Mouse (Mus musculus): ENCODE data around the gene Bid. TPM values are rescaled to one million over a fixed set of nuclear protein-coding genes. Genes with fewer than 3 reads are reported as not detected.

The Bid gene
- polyA plus RNA-seq, 1 experiment from 2014 or later: 17.6 TPM

GRCm38 (mm10) chr6:120941084-120941481, 24.4 kb upstream of the Bid start:
- no peak overlapping the region for H3K27ac ChIP-seq (replicated peaks; ENCODE audit: low read depth, low read length)
- H3K4me2 ChIP-seq (ENCODE audit: low read depth, low read length): no peak overlapping the region
- WGBS: 85% methylated on average over 7 of the region's 7 CpGs
- no peaks in the 10 kb centered on the region for H3K9me3 ChIP-seq (replicated peaks; ENCODE audit: control insufficient read depth, low read length)
- H3K4me1 ChIP-seq (ENCODE audit: control insufficient read depth, insufficient read depth, low read length): no peaks in the 10 kb centered on the region
- no peak overlapping the region for H3K9ac ChIP-seq (replicated peaks; ENCODE audit: low read length)
- H3K27me3 ChIP-seq (ENCODE audit: control insufficient read depth, insufficient read depth, low read length): no peaks in the 10 kb centered on the region
- no peak overlapping the region for H3K4me3 ChIP-seq (ENCODE audit: low read depth, low read length)
- DNase-seq (ENCODE audit: low spot score) (no peak), ATAC-seq (replicated peaks; ENCODE audit: insufficient number of reproducible peaks, low FRiP score, low TSS enrichment, low read depth) (no peak)
- H3K36me3 ChIP-seq (replicated peaks; ENCODE audit: control insufficient read depth, insufficient read depth, low read depth, low read length): no peaks in the 10 kb centered on the region

GRCm38 (mm10) chr6:120940446-120941083, 23.9 kb upstream of the Bid start:
- ATAC-seq (replicated peaks; ENCODE audit: insufficient number of reproducible peaks, low FRiP score, low TSS enrichment, low read depth): no peak
- H3K4me3 ChIP-seq (ENCODE audit: low read depth, low read length): no peak overlapping the region

GRCm38 (mm10) chr6:120939783-120940182, 23.1 kb upstream of the Bid start:
- H3K36me3 ChIP-seq (replicated peaks; ENCODE audit: control insufficient read depth, insufficient read depth, low read depth, low read length): no peaks in the 10 kb centered on the region
- H3K4me1 ChIP-seq (ENCODE audit: control insufficient read depth, insufficient read depth, low read length): no peaks in the 10 kb centered on the region
- no peak overlapping the region for H3K27ac ChIP-seq (replicated peaks; ENCODE audit: low read depth, low read length)
- no peaks in the 10 kb centered on the region for H3K9me3 ChIP-seq (replicated peaks; ENCODE audit: control insufficient read depth, low read length)
- no peak for ATAC-seq (replicated peaks; ENCODE audit: insufficient number of reproducible peaks, low FRiP score, low TSS enrichment, low read depth)
- 76% methylated on average over 3 of the region's 3 CpGs for WGBS
- DNase-seq (ENCODE audit: low spot score): no peak
- H3K4me2 ChIP-seq (ENCODE audit: low read depth, low read length): no peak overlapping the region
- H3K27me3 ChIP-seq (ENCODE audit: control insufficient read depth, insufficient read depth, low read length): no peaks in the 10 kb centered on the region
- H3K4me3 ChIP-seq (ENCODE audit: low read depth, low read length): no peak overlapping the region
- no peak overlapping the region for H3K9ac ChIP-seq (replicated peaks; ENCODE audit: low read length)

More at GRCm38 (mm10) chr6:120940446-120941083, 23.9 kb upstream of the Bid start:
- H3K4me1 ChIP-seq (ENCODE audit: control insufficient read depth, insufficient read depth, low read length): no peaks in the 10 kb centered on the region
- H3K36me3 ChIP-seq (replicated peaks; ENCODE audit: control insufficient read depth, insufficient read depth, low read depth, low read length): no peaks in the 10 kb centered on the region
- no peak overlapping the region for H3K9ac ChIP-seq (replicated peaks; ENCODE audit: low read length)
- 85% methylated on average over 7 of the region's 7 CpGs for WGBS
- no peak for DNase-seq (ENCODE audit: low spot score)
- H3K9me3 ChIP-seq (replicated peaks; ENCODE audit: control insufficient read depth, low read length): no peaks in the 10 kb centered on the region
- H3K27ac ChIP-seq (replicated peaks; ENCODE audit: low read depth, low read length): no peak overlapping the region
- no peak overlapping the region for H3K4me2 ChIP-seq (ENCODE audit: low read depth, low read length)
- no peaks in the 10 kb centered on the region for H3K27me3 ChIP-seq (ENCODE audit: control insufficient read depth, insufficient read depth, low read length)

GRCm38 (mm10) chr6:120938763-120939450, 22.3 kb upstream of the Bid start:
- WGBS: 90% methylated on average over 12 of the region's 12 CpGs
- H3K27me3 ChIP-seq (ENCODE audit: control insufficient read depth, insufficient read depth, low read length): no peaks in the 10 kb centered on the region
- no peaks in the 10 kb centered on the region for H3K4me1 ChIP-seq (ENCODE audit: control insufficient read depth, insufficient read depth, low read length)
- DNase-seq (ENCODE audit: low spot score) (no peak), ATAC-seq (replicated peaks; ENCODE audit: insufficient number of reproducible peaks, low FRiP score, low TSS enrichment, low read depth) (no peak)
- no peak overlapping the region for H3K4me2 ChIP-seq (ENCODE audit: low read depth, low read length)
- H3K4me3 ChIP-seq (ENCODE audit: low read depth, low read length): no peak overlapping the region
- H3K9me3 ChIP-seq (replicated peaks; ENCODE audit: control insufficient read depth, low read length): no peaks in the 10 kb centered on the region
- no peak overlapping the region for H3K27ac ChIP-seq (replicated peaks; ENCODE audit: low read depth, low read length)
- no peaks in the 10 kb centered on the region for H3K36me3 ChIP-seq (replicated peaks; ENCODE audit: control insufficient read depth, insufficient read depth, low read depth, low read length)
- no peak overlapping the region for H3K9ac ChIP-seq (replicated peaks; ENCODE audit: low read length)

GRCm38 (mm10) chr6:120937999-120938608, 21.5 kb upstream of the Bid start:
- Histone ChIP-seq H3K27ac (replicated peaks; ENCODE audit: low read depth, low read length) (no peak overlapping the region), H3K9ac (replicated peaks; ENCODE audit: low read length) (no peak overlapping the region), H3K4me3 (ENCODE audit: low read depth, low read length) (no peak overlapping the region), H3K4me2 (ENCODE audit: low read depth, low read length) (no peak overlapping the region), H3K9me3 (replicated peaks; ENCODE audit: control insufficient read depth, low read length) (no peaks in the 10 kb centered on the region), H3K36me3 (replicated peaks; ENCODE audit: control insufficient read depth, insufficient read depth, low read depth, low read length) (no peaks in the 10 kb centered on the region), H3K27me3 (ENCODE audit: control insufficient read depth, insufficient read depth, low read length) (no peaks in the 10 kb centered on the region), H3K4me1 (ENCODE audit: control insufficient read depth, insufficient read depth, low read length) (no peaks in the 10 kb centered on the region)
- DNase-seq (ENCODE audit: low spot score): no peak
- ATAC-seq (replicated peaks; ENCODE audit: insufficient number of reproducible peaks, low FRiP score, low TSS enrichment, low read depth): no peak
- 80% methylated on average over 11 of the region's 11 CpGs for WGBS

- H3K27ac ChIP-seq (replicated peaks; ENCODE audit: low read depth, low read length): no peak overlapping the region
- DNase-seq (ENCODE audit: low spot score): no peak
- no peaks in the 10 kb centered on the region for H3K9me3 ChIP-seq (replicated peaks; ENCODE audit: control insufficient read depth, low read length)
- no peak overlapping the region for H3K4me2 ChIP-seq (ENCODE audit: low read depth, low read length)
- H3K4me3 ChIP-seq (ENCODE audit: low read depth, low read length): no peak overlapping the region
- WGBS: 84% methylated on average over 16 of the region's 16 CpGs
- H3K9ac ChIP-seq (replicated peaks; ENCODE audit: low read length): no peak overlapping the region
- H3K27me3 ChIP-seq (ENCODE audit: control insufficient read depth, insufficient read depth, low read length): no peaks in the 10 kb centered on the region
- H3K36me3 ChIP-seq (replicated peaks; ENCODE audit: control insufficient read depth, insufficient read depth, low read depth, low read length): no peaks in the 10 kb centered on the region; the same call in 1 of the 2 replicates
- H3K4me1 ChIP-seq (ENCODE audit: control insufficient read depth, insufficient read depth, low read length): no peaks in the 10 kb centered on the region
- ATAC-seq (replicated peaks; ENCODE audit: insufficient number of reproducible peaks, low FRiP score, low TSS enrichment, low read depth): no peak
Measured at GRCm38 (mm10) chr6:120937104-120937617, 20.5 kb upstream of the Bid start.

GRCm38 (mm10) chr6:120934176-120934575, 17.5 kb upstream of the Bid start:
- WGBS: 82% methylated on average over 4 of the region's 4 CpGs
- Histone ChIP-seq H3K27me3 (ENCODE audit: control insufficient read depth, insufficient read depth, low read length) (no peaks in the 10 kb centered on the region), H3K4me1 (ENCODE audit: control insufficient read depth, insufficient read depth, low read length) (no peaks in the 10 kb centered on the region), H3K27ac (replicated peaks; ENCODE audit: low read depth, low read length) (no peak overlapping the region), H3K36me3 (replicated peaks; ENCODE audit: control insufficient read depth, insufficient read depth, low read depth, low read length) (no peaks in the 10 kb centered on the region; the same call in 1 of the 2 replicates), H3K9ac (replicated peaks; ENCODE audit: low read length) (no peak overlapping the region), H3K9me3 (replicated peaks; ENCODE audit: control insufficient read depth, low read length) (no peaks in the 10 kb centered on the region), H3K4me3 (ENCODE audit: low read depth, low read length) (no peak overlapping the region), H3K4me2 (ENCODE audit: low read depth, low read length) (no peak overlapping the region)
- no peak for DNase-seq (ENCODE audit: low spot score)
- ATAC-seq (replicated peaks; ENCODE audit: insufficient number of reproducible peaks, low FRiP score, low TSS enrichment, low read depth): no peak

- WGBS: 93% methylated on average over 7 of the region's 7 CpGs
- no peak overlapping the region for H3K9ac ChIP-seq (replicated peaks; ENCODE audit: low read length)
Measured at GRCm38 (mm10) chr6:120933670-120934069, 17.0 kb upstream of the Bid start.

More at GRCm38 (mm10) chr6:120933670-120934069, 17.0 kb upstream of the Bid start:
- Histone ChIP-seq H3K4me2 (ENCODE audit: low read depth, low read length) (no peak overlapping the region), H3K27me3 (ENCODE audit: control insufficient read depth, insufficient read depth, low read length) (no peaks in the 10 kb centered on the region), H3K27ac (replicated peaks; ENCODE audit: low read depth, low read length) (no peak overlapping the region), H3K9me3 (replicated peaks; ENCODE audit: control insufficient read depth, low read length) (no peaks in the 10 kb centered on the region), H3K4me3 (ENCODE audit: low read depth, low read length) (no peak overlapping the region), H3K4me1 (ENCODE audit: control insufficient read depth, insufficient read depth, low read length) (no peaks in the 10 kb centered on the region), H3K36me3 (replicated peaks; ENCODE audit: control insufficient read depth, insufficient read depth, low read depth, low read length) (no peaks in the 10 kb centered on the region; the same call in 1 of the 2 replicates)
- DNase-seq (ENCODE audit: low spot score) (no peak), ATAC-seq (replicated peaks; ENCODE audit: insufficient number of reproducible peaks, low FRiP score, low TSS enrichment, low read depth) (no peak)

Measured in embryonic facial prominence, embryonic 11.5 days (tissue).